ENCODE assay signal across 9 mouse cellular contexts in genomic region chr17:57166800-57167791, GRCm38 (mm10). TPM values are rescaled to one million over a fixed set of nuclear protein-coding genes. Genes with fewer than 3 reads are reported as not detected.
DNase-seq lines count a peak whose midpoint lies in the region; ATAC-seq and TF ChIP-seq lines count a peak whose summit lies in the region.
"Had no signal": no experiment of that assay in that cellular context is flagged by ENCODE, and none has a peak within 500 bp of the region (broad histone marks: within the 10 kb centered on the region; RNA-seq: fewer than 3 reads in every experiment).

No protein-coding gene starts in this region.

- peaks cover 4% of the 10 kb centered on the region; the same call in 1 of the 2 replicates for H3K9me3 ChIP-seq in ES-Bruce4 (replicated peaks; ENCODE audit: control insufficient read depth, insufficient read depth, low read length, poor library complexity, severe bottlenecking)
- H3K9me3 ChIP-seq in forebrain, embryonic 14.5 days (replicated peaks; ENCODE audit: control insufficient read depth, low read length): no peaks in the 10 kb centered on the region

- intact Hi-C loops in heart, postnatal 14 days (cut with DNase I): loop anchor here (1.0 to 2.0 kb wide), 3 partner anchors 71 to 358 kb away; partner anchors contain the start of gene Alkbh7

- ATAC-seq in cerebellum, adult (ENCODE audit: insufficient number of reproducible peaks, low FRiP score, low TSS enrichment): peak; percentile 72; the same call in 1 of the 2 replicates
- peak; percentile 89 for ATAC-seq in forebrain, embryonic 14.5 days
- peak; percentile 74 for ATAC-seq in neutrophil, adult 5-6 weeks (ENCODE audit: extremely low read depth, insufficient number of reproducible peaks, low FRiP score, poor library complexity, severe bottlenecking)

- no peak overlapping the region for H3K4me2 ChIP-seq in forebrain, embryonic 14.5 days (ENCODE audit: low read length)

- no peaks in the 10 kb centered on the region for H3K4me1 ChIP-seq in ES-Bruce4 (ENCODE audit: control insufficient read depth, insufficient read depth, low read length)
- H3K4me1 ChIP-seq in forebrain, embryonic 14.5 days (ENCODE audit: control insufficient read depth, insufficient read depth, low read length): no peaks in the 10 kb centered on the region

- peak; percentile 92 for TF ChIP-seq CTCF in ES-Bruce4 (IDR thresholded peaks at IDR 0.05; ENCODE audit: low read depth, low read length)

- no peak overlapping the region for H3K4me3 ChIP-seq in ES-Bruce4 (ENCODE audit: low read depth, low read length)
- H3K4me3 ChIP-seq in forebrain, embryonic 14.5 days (ENCODE audit: low read depth, low read length): no peak overlapping the region

- no peak for TF ChIP-seq POLR2A in ES-Bruce4 (IDR thresholded peaks at IDR 0.05; ENCODE audit: insufficient read depth, low read length)

- H3K27ac ChIP-seq in ES-Bruce4 (ENCODE audit: insufficient read depth, low read length): no peak overlapping the region
- H3K27ac ChIP-seq in forebrain, embryonic 14.5 days (ENCODE audit: low read depth, low read length): no peak overlapping the region
- H3K27ac ChIP-seq: macrophage had no signal

- H3K36me3 ChIP-seq in ES-Bruce4 (ENCODE audit: control insufficient read depth, insufficient read depth, low read length, poor library complexity, severe bottlenecking): no peaks in the 10 kb centered on the region
- no peaks in the 10 kb centered on the region for H3K36me3 ChIP-seq in forebrain, embryonic 14.5 days (ENCODE audit: control insufficient read depth, insufficient read depth, low read length)

- no peak overlapping the region for H3K9ac ChIP-seq in ES-Bruce4 (ENCODE audit: low read depth, poor library complexity, severe bottlenecking)
- no peak overlapping the region for H3K9ac ChIP-seq in forebrain, embryonic 14.5 days (ENCODE audit: low read length)

- 13% methylated on average over 11 of the region's 11 CpGs for WGBS in forebrain, embryonic 14.5 days
- WGBS in large intestine, adult 2 months: 18% methylated on average over 11 of the region's 11 CpGs

- peak; percentile 88 for DNase-seq in forebrain, embryonic 14.5 days (ENCODE audit: low spot score)
- DNase-seq in heart, postnatal 14 days: peak; percentile 90 to 95
- DNase-seq in large intestine, adult 2 months (ENCODE audit: low read depth, low spot score): peak; percentile 51
- peak; percentile 79 to 84 for DNase-seq in lung, adult 18-20 months
- DNase-seq in testis, postnatal 14 days (ENCODE audit: low spot score): peak; percentile 65

- no peaks in the 10 kb centered on the region for H3K27me3 ChIP-seq in ES-Bruce4 (ENCODE audit: control insufficient read depth, insufficient read depth, low read length, poor library complexity, severe bottlenecking)
- no peaks in the 10 kb centered on the region for H3K27me3 ChIP-seq in forebrain, embryonic 14.5 days (replicated peaks; ENCODE audit: control insufficient read depth, insufficient read depth, low read length)

- TF ChIP-seq EP300 in ES-Bruce4 (IDR thresholded peaks at IDR 0.05; ENCODE audit: insufficient read depth, low read depth, low read length): 0 out of 2 replicates have a peak, but pooled peaks have one; percentile 43

RNA-seq across cellular contexts. Expression of gene Cd70, which starts 17.5 kb away (rescaled TPM):
- not detected in 2 replicates for polyA plus RNA-seq in ES-Bruce4 (2011; ENCODE audit: insufficient read depth, insufficient read length, low read depth, missing spikeins)
- 0.27 and 0.50 TPM in 2 replicates for polyA plus RNA-seq in forebrain, embryonic 14.5 days (2014; fragmentation: Nextera tagmentation; extraction: Ambion mirVana)
- not detected for total RNA-seq in heart, postnatal 14 days (2021)
- 0.23 and 0.27 TPM in 2 replicates for polyA plus RNA-seq in large intestine, adult 2 months (2012; rRNA removed)
- not detected in 2 replicates for total RNA-seq in neutrophil, adult 5-6 weeks (2017)
- polyA plus RNA-seq: macrophage had no signal

RNA-seq across cellular contexts. Expression of gene Tnfsf14, which starts 26.9 kb away (rescaled TPM):
- polyA plus RNA-seq in ES-Bruce4 (2011; ENCODE audit: insufficient read depth, insufficient read length, low read depth, missing spikeins): not detected in 2 replicates
- not detected in 2 replicates for polyA plus RNA-seq in forebrain, embryonic 14.5 days (2014; fragmentation: Nextera tagmentation; extraction: Ambion mirVana)
- under 1 TPM in 1 of 2 experiments, not detected in 1; 0.22 TPM for total RNA-seq in heart, postnatal 14 days (2021)
- 0.92 and 1.1 TPM in 2 replicates for polyA plus RNA-seq in large intestine, adult 2 months (2012; rRNA removed)
- total RNA-seq in neutrophil, adult 5-6 weeks (2017): 79.1 and 86.9 TPM in 2 replicates
